Mouse (Mus musculus) splenic B cell, adult 2 months (primary cell): ENCODE data around the gene Apoa4.

Source experiments
- DNase-seq: peaks from one replicate; pipeline ENCODE4 v3.0.0-alpha.2; 2011; ENCODE audit warnings: low read depth, low spot score
- H3K27me3 ChIP-seq: 2 replicates; pipeline ENCODE4 v1.6.1; 2012; ENCODE audit warnings: mild to moderate bottlenecking, low read length, moderate library complexity, mixed read lengths; ENCODE audit not compliant: control insufficient read depth, poor library complexity, insufficient read depth, severe bottlenecking
- H3K36me3 ChIP-seq: 2 replicates; pipeline ENCODE4 v1.6.1; 2012; ENCODE audit warnings: mild to moderate bottlenecking, low read length, moderate library complexity, mixed read lengths; ENCODE audit not compliant: control insufficient read depth, poor library complexity, insufficient read depth, severe bottlenecking

The Apoa4 gene

DNA sequence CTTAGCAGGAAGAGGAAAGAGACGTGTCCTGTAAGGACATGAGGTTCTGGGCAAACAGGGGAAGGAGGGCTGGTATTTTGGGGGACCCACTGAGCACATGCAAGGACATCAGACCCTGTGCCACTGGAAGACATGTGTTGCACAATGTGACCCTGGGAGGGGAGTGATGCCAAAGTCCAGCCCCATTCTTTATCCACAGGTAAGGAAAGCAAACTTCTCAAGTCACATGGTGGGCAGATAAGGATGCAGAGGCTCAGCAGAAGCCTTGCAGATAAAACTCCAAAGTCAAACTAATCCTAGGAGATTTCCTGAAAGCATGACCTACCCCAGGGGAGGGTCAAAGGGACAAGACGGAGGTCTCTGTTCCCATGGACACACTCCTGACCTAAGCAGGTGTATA is 1.3 kb downstream of the Apoa4 start:
- no peaks in the 10 kb centered on the region for H3K27me3 ChIP-seq
- DNase-seq, result no peak
- H3K36me3 ChIP-seq, result no peaks in the 10 kb centered on the region

GRCm38 (mm10) chr9:46243122-46243521 is 2.6 kb downstream of the Apoa4 start:
- no peaks in the 10 kb centered on the region for H3K36me3 ChIP-seq
- DNase-seq, result no peak
- H3K27me3 ChIP-seq, result no peaks in the 10 kb centered on the region

DNA sequence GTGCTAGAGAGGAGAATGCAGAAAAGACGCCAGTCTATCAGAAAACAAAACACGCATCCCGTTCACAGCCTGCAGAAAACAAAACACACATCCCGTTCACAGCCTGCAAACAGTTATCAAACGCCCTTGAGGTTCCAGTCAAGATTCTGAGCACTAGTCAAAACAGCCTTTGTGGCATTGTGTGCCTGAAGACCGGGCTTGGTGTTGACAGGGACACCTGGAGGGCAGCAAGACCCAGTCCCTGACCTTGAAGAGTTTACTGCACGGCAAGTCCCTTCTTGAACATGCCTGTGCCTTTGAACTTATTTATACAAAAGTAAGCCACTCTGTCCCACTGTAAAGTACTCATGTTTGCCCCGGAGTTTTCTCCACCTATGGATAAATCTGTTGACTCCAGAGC is 3.1 kb downstream of the Apoa4 start:
- DNase-seq, result no peak
- Histone ChIP-seq H3K36me3 (no peaks in the 10 kb centered on the region), H3K27me3 (no peaks in the 10 kb centered on the region)

GRCm38 (mm10) chr9:46246752-46247324 is 6.3 kb downstream of the Apoa4 start:
- H3K36me3 ChIP-seq, result no peaks in the 10 kb centered on the region
- H3K27me3 ChIP-seq, result no peaks in the 10 kb centered on the region
- peak; percentile 72 for DNase-seq

- Histone ChIP-seq H3K27me3 (no peaks in the 10 kb centered on the region), H3K36me3 (no peaks in the 10 kb centered on the region)
- no peak for DNase-seq
Measured at GRCm38 (mm10) chr9:46256177-46256576, 15.7 kb downstream of the Apoa4 start.

DNA sequence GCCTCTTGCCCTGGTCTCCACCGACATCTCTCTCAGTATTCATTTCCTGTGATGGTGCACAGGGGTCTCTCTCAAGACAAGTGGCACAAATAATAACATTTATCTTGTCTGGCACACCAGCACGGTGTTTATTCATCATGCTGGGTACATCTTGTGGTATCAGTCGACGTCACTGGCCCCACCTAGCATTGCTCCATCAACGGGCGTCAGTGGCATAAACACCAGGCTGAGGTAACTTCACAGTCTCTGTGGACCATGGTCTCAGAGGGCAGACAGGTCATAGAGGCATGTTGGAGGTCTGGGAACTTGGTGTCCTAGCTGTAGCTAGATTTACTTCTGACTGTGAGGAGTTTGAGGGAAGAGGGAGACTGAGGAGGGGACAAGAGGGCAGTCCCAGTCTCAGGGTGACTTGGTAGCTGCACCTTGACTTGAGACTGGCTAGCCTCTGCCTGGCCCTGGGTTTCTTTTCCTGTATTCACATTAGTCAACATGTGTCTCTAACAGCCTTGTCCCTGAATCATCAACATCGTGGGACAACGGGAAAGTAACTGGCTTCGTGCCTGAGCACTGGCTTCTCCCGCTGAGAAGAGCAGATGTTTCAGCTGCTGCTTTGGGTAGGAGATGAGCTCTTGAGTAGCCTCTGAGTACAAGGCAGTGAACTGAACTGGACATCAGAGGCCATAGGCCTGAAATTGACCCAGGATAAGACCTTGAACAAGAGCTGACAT is 16.3 kb downstream of the Apoa4 start:
- no peaks in the 10 kb centered on the region for H3K36me3 ChIP-seq
- H3K27me3 ChIP-seq, result no peaks in the 10 kb centered on the region
- no peak for DNase-seq

- H3K36me3 ChIP-seq, result no peaks in the 10 kb centered on the region
- no peak for DNase-seq
- no peaks in the 10 kb centered on the region for H3K27me3 ChIP-seq
Measured at GRCm38 (mm10) chr9:46257546-46257945, 17.1 kb downstream of the Apoa4 start.

- no peak for DNase-seq
- Histone ChIP-seq H3K36me3 (no peaks in the 10 kb centered on the region), H3K27me3 (no peaks in the 10 kb centered on the region)
Measured at GRCm38 (mm10) chr9:46259111-46259510, 18.6 kb downstream of the Apoa4 start.

DNA sequence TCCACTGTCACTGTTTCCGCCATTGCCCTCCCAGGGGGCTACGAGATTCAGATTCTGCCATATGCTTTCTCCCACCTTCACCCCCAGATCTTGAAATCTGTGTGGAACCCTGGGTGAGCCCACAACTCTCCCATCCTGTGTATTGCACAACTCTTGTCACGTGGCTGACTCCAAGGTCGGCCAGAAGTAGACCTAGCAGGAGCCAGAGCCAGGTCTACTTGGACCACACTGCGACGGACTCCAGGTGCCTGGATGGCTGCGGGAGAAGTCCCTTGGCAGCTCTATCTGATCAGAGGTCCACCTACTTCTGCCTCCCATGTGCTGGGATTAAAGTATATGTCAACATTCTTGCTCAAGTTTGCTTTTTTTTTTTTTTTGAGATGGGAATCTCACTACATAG is 20.6 kb downstream of the Apoa4 start:
- Histone ChIP-seq H3K27me3 (no peaks in the 10 kb centered on the region), H3K36me3 (no peaks in the 10 kb centered on the region)
- DNase-seq, result no peak

DNA sequence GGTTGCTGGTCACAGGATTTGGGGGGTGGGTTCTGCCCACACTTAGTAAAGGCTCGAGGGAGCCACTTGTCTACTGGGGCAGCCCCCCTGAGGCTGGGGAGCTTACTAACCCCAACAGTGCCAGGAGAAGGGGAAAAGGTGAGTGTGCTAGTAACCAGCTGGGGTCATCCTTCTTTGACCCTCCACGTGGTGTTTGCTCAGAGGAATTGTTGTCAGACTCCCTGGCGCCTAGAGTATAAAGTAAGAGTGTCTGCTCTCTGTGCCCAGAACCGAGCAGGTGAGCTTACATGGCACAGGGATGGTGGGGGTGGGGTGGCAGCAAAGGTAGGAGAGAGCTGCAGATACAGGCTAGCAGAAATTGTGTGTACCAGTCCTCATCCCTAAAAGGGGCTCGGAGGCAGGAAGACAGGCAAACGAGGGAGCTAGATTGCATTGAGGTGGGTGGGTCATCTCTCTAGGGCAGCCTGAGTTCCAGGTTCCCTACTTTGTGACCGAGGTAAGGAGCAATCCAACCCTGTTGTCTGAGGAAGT is 27.9 kb downstream of the Apoa4 start, which contains the start of gene Apoa5:
Apoa5 (plus strand) TSS at position 291 of the 531 bp plus-strand sequence.
- Histone ChIP-seq H3K27me3 (peaks cover 2% of the 10 kb centered on the region; the same call in 1 of the 2 replicates), H3K36me3 (no peaks in the 10 kb centered on the region)
- no peak for DNase-seq

DNA sequence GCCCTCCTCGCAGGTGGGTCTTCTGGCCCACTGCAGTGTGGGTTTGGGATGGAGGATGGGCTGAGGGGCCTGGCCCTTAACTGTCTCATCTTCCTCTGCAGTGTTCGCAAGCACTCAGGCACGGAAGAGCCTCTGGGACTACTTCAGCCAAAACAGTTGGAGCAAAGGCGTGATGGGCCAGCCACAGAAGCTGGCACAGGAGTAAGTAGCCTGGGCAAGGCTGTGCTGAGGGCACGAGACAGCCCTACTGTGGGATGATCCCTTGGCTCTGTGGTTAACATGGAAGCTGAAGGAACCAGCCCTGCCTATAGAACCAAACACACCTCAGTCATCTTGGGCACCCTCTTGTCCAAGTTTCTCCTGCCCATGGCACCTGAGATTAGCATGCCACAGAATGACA is 28.6 kb downstream of the Apoa4 start:
- H3K36me3 ChIP-seq, result no peaks in the 10 kb centered on the region
- H3K27me3 ChIP-seq, result peaks cover 2% of the 10 kb centered on the region; the same call in 1 of the 2 replicates
- DNase-seq, result no peak

DNA sequence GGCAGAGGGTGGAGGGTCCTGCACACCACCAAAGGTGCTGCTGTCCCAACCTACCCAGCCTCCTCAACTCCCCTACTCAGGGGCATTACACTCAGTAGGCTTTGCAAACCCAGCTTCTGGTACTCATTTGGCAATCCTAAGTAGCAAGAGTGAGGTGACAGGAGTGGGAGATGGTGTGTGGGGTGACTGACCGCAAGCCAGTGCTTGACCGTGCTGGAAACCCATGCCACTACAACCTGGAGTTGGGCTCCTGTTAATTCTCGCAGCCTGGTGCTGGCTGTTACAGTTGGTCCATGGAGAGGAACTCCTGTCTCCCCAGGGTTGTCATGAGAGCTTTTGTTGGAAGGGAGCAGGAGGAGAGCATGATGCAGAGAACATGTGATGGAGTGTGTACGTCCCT is 30.3 kb downstream of the Apoa4 start:
- H3K36me3 ChIP-seq, result peaks cover 4% of the 10 kb centered on the region; the same call in 1 of the 2 replicates
- no peak for DNase-seq
- H3K27me3 ChIP-seq, result peaks cover 2% of the 10 kb centered on the region; the same call in 1 of the 2 replicates

- Histone ChIP-seq H3K36me3 (peaks cover 7% of the 10 kb centered on the region), H3K27me3 (peaks cover 2% of the 10 kb centered on the region; the same call in 1 of the 2 replicates)
- DNase-seq, result no peak
Measured at GRCm38 (mm10) chr9:46272070-46272469, 31.6 kb downstream of the Apoa4 start.

DNA sequence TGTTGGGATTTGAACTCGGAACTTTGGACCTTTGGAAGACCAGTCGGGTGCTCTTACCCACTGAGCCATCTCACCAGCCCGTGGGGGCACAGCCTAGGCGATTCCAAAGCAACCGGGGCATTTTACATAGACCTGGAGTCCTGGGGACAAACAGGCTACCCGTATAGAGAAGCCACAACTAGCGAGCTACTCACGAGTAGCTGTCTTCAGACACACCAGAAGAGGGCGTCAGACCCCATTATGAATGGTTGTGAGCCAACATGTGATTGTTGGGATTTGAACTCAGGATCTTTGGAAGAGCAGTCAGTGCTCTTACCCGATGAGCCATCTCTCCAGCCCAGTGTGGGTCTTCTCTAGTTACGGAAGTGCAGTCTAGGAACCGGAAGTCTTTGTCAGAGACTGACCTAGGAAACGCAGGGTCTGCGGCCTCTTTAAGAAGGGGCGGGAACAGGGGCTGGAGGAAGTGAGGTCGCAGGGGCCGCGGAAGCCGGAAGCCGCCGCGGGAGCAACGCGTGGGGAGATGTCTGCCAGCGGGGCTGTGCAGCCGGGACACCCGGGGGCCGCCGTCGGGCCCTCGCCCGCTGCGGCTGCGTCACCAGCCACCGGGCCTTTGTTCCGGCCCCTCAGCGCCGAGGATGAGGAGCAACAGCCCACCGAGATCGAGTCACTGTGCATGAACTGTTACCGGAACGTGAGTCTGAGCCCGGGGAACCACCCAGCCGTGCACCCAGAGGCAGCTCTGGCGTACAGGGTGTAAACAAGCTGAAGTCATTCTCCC is 32.4 kb downstream of the Apoa4 start, which contains the start of gene Zpr1:
Zpr1 (plus strand) TSS at position 388 of the 778 bp plus-strand sequence.
- H3K27me3 ChIP-seq, result peaks cover 2% of the 10 kb centered on the region; the same call in 1 of the 2 replicates
- peak; percentile 93 for DNase-seq
- peaks cover 7% of the 10 kb centered on the region for H3K36me3 ChIP-seq

GRCm38 (mm10) chr9:46274494-46274893 is 34.0 kb downstream of the Apoa4 start:
- Histone ChIP-seq H3K36me3 (peaks cover 10% of the 10 kb centered on the region), H3K27me3 (no peaks in the 10 kb centered on the region)
- no peak for DNase-seq
